Mouse (Mus musculus) frontal cortex, adult 2 months (tissue): ENCODE measurements at regions not wholly inside any gene's neighbourhood (a gene's known extent, or its start where the extent isn't known, plus 50 kb on each side); places are given as distances from the start of the nearest gene placed in this dataset.

ENCODE experiments used
- DNase-seq, 2 experiments: peaks; one replicate each; pipeline ENCODE4 v3.0.0; 2022; ENCODE audit warnings: low spot score in 1 of 2; ENCODE audit errors: extremely low spot score in 1 of 2

GRCm38 (mm10) chr19:56100131-56100872 is 186.6 kb upstream of the Habp2 start:
- no peak for DNase-seq

DNA sequence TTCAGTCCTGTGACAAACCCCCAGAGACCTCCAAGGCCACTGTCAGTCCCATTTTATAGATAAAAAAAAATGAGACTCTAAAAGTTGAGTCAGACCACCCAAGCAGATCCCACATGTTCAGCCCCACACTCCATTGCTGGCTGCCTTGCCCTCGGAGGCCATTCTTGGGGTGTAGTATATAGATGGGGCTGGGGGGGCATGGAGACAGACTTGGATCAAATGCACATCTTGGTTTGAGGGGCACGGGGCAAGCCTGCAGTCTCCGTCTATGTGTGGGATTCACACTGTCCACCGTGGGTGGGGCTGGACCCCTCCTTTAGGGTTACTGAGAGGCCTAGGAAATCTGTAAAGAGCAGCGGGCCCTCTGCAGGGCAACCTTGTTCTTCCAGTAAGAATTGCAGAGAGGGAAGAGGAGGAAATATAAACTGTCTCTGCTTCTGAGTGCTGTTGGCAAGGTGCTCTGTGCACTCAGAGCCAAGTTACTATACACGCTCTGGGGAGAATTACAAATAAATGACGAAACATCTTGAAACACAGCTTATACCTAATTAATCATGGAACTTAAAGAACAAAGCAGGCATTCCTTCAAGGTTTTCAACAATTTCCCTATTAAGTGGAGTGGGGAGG is 184.4 kb upstream of the Habp2 start:
- no peak for DNase-seq

GRCm38 (mm10) chr19:56105073-56105451 is 181.9 kb upstream of the Habp2 start:
- DNase-seq, result no peak

DNA sequence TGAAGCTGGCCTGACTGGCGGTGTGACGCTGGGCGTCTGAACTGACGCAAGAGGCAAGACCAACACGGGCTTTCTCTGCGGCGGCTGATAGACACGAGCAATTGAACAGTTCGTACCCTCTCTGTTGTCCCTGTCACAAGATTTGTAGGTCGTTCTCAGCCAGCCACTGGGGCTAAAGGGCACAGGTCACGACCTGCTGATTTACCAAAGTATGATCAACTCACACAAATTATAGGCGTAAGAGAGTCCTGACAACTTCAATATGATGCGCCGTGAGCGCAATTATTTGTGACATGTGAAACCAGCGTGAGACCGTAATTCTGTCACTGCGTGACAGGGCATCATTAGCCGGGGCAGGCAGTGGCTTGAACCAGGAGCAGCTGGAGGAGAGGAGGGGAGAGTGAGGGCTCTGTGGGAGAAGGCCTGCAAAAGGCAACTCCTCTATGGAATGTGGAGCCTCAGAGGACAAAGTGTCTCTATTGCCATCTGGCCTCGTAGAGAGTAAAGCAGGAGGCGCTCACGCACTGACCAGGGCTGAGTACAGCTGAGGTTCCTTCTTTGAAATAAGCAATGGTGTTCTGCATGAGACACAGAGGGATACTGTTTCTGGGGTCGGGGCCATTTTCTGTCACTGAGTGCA is 181.4 kb upstream of the Habp2 start:
- no peak for DNase-seq

DNA sequence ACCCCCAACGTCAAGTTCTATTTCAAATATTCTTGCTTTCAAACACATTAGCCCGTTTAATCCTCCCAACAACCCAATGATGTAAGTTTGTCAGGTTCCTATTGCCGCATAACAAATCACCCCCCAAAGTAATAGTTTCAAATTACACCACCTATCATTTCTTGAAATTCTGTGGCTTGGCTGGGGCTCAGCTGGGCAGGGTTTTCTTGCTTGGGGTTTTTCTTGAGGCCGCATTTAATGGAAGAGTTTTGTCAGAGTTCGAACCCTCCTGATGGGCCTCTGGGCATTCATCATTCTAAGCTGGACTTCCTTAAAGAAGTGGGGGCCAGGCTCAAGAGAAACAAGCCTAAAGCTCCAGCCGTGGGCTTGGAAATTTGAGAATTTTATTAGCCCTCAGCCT is 178.1 kb upstream of the Habp2 start:
- no peak for DNase-seq

- no peak for DNase-seq
Observed at GRCm38 (mm10) chr19:56115552-56116284, 171.2 kb upstream of the Habp2 start.

- DNase-seq, result no peak
Observed at GRCm38 (mm10) chr19:56116285-56116680, 170.7 kb upstream of the Habp2 start.

DNA sequence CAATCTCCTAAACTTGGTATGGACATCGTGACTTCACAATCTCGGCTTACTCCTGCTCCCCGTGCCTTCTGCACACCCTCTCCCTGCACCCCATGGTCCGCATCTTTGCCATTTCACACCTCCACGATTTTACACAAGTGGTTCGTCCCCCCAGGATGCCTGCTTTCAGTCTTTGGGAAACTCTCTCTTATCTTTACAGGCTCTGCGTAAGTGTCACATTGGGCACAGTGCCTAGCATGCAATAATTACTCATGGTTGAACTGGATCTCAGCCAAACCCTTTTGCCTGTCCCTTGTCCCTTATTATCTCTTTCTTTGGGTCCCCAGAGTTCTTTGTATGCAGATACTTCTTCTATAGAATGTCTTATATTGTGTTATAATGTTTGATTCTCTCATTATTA is 166.2 kb upstream of the Habp2 start:
- DNase-seq, result no peak

DNA sequence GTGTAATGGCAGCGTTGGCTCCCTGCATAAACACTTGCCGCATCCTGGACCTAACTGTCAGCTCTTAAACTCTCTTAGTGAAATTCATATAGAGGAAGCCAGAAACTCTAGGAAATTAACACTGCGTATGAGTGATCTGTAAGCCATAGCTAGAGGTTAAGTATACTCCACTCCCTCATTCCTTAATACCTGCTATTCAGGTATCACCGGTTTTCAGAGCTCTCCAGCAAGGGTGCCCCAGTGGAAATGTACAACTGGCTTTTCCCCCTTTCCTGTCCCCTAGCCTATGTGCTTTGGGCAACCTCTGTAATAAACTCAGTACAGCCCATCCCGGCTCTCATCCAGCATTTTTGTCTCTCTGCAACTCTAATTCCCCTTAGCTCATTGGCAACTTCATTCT is 164.8 kb upstream of the Habp2 start:
- DNase-seq, result no peak

DNA sequence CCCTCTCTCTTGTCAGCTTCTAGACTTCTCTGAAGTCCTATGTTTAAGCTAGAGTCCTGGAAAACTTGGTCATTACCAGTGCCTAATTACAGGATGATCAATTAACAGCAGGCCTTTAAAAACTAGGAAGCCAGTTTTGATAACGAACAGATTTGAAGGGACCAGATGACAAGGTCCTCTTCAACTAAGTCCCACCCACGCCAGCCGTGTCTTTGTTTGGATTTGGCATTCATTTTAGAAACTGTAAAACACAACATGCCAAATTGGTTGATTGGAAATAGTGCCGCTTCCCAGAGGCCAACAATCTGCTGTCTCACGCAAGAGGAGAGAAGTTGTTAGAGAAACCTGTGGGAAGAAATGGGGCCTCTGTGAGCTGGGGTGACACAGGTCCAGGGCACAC is 155.4 kb upstream of the Habp2 start:
- DNase-seq, result no peak

GRCm38 (mm10) chr19:56132911-56133562 is 153.9 kb upstream of the Habp2 start:
- DNase-seq, result no peak

- no peak for DNase-seq
Observed at GRCm38 (mm10) chr19:56133565-56133964, 153.4 kb upstream of the Habp2 start.

GRCm38 (mm10) chr19:56134081-56134818 is 152.7 kb upstream of the Habp2 start:
- DNase-seq, result peak; percentile 36 to 85

DNA sequence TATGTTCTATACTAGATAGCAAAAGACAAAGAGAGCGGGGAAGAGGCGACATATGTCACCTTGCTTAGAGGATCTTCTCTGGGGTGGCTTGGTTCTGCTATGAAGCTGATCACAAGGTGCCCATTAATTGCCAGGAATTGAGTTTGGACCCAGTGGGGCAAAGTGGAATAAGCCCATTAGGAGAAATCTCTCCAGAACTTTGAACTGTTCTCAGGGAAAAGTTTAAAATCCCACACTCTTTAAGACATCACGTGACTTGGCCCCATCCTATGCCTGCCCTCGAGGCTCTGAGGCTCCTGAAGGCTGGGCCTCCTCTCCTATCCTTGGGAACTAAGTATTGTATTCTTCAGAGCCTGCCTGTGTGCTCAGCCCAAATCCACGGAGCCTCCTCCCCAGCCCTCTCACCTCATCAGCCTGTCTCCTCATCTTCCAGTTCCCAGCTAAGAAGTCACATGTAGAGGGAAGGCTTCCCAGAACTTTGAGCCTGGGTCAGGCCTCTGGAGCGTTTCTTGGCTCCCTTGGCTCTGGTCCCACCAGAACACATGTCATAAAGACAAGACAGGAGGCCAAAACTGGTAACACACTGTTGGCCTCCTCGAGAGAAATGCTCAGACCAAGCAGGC is 151.5 kb upstream of the Habp2 start:
- no peak for DNase-seq

- no peak for DNase-seq
Observed at GRCm38 (mm10) chr19:56140540-56140939, 146.4 kb upstream of the Habp2 start.

- DNase-seq, result no peak
Observed at GRCm38 (mm10) chr19:56144221-56144620, 142.7 kb upstream of the Habp2 start.

DNA sequence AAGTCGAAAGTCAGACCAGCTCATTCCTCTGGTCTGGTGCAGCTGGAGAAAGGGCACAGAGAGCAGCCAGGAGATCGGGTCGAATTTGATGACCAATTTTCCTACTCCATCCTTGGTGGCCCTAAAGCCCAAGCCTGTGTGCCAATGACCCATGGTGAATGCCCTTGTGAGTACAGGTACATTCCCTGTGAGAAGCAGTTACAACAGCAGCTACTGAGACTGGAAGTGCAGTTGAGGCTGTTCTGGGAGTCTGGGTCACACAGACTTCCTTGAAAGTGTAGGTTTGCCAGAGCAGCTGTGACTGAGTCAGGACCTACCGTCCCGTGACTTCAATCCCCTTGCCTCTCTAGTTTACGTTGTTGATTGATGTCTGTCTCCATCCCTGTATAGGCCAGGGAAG is 129.8 kb upstream of the Habp2 start:
- no peak for DNase-seq

- no peak for DNase-seq
Observed at GRCm38 (mm10) chr19:56162156-56162555, 124.8 kb upstream of the Habp2 start.

DNA sequence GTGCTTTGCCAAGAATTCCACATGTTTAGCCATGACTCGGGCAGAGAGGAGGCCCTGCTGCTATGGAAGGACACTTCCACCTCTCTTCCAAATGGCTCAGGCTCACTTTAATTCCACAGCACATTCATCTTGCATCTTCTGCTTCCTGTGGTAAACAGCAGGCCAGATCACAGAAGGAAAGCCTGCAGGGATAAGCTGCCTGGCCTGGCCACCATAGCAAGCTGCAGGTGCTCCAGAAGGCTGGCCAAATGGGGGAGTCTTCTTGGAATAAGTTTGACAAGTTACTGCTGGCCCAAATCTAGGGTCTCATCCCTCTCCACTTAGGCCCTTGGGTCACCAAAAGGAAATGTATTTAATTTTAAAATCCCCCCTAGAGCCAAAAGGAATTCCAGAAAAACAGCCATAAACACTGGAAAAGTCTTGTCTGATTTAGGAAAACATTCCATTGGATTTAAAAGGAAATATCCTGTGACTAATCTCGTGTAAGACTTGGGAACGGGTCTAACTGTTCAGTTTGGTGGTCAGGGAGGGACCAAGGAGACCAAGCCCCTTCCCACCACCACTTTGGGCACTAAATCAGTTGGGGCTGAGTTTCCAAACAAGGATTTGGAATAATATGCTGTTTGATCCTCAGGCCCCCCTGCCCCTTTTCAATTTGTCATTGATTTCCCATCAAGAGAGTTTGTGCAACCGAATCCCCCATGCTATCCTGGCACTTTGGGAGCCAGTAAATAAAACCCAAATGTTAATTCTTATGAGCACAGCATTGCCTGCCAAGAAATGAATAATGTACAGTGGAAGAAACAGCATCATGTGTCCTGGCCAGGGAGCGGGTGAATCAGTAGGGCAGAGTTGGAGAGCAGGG is 117.6 kb upstream of the Habp2 start:
- no peak for DNase-seq
